Mouse (Mus musculus) intestine, embryonic 16.5 days (tissue): ENCODE measurements at regions not wholly inside any gene's neighbourhood (a gene's known extent, or its start where the extent isn't known, plus 50 kb on each side); places are given as distances from the start of the nearest gene placed in this dataset.

Experiments used
- ATAC-seq: fragments of 200-750 bp; cut with Nextera tagmentation; 2 replicates; pipeline ENCODE4 v1.8.0; 2017; ENCODE audit warnings: moderate TSS enrichment, moderate library complexity
- H3K27ac ChIP-seq: fragments of 300-500 bp; sonication (generic); 2 replicates; pipeline ENCODE4 v1.5.1; 2014; ENCODE audit warnings: mild to moderate bottlenecking, low read length
- H3K27me3 ChIP-seq: fragments of 300-500 bp; sonication (generic); replicated peaks from 2 replicates; pipeline ENCODE4 v1.6.1; 2014; ENCODE audit warnings: low read length, control low read depth, mixed read lengths; ENCODE audit not compliant: control insufficient read depth, insufficient read depth
- H3K36me3 ChIP-seq: fragments of 300-500 bp; sonication (generic); 2 replicates; pipeline ENCODE4 v1.6.1; 2014; ENCODE audit warnings: low read length, control low read depth; ENCODE audit not compliant: control insufficient read depth, insufficient read depth
- H3K4me1 ChIP-seq: fragments of 300-500 bp; sonication (generic); 2 replicates; pipeline ENCODE4 v1.6.1; 2014; ENCODE audit warnings: low read length, control low read depth, mixed read lengths; ENCODE audit not compliant: control insufficient read depth, insufficient read depth
- H3K4me2 ChIP-seq: fragments of 300-500 bp; sonication (generic); 2 replicates; pipeline ENCODE4 v1.6.1; 2014; ENCODE audit warnings: low read depth, low read length, control low read depth
- H3K4me3 ChIP-seq: fragments of 300-500 bp; sonication (generic); 2 replicates; pipeline ENCODE4 v1.5.1; 2014; ENCODE audit warnings: mild to moderate bottlenecking, low read length
- H3K9ac ChIP-seq: fragments of 300-500 bp; sonication (generic); 2 replicates; pipeline ENCODE4 v1.6.1; 2014; ENCODE audit warnings: low read depth, low read length
- H3K9me3 ChIP-seq: fragments of 300-500 bp; sonication (generic); 2 replicates; pipeline ENCODE4 v1.6.1; 2016; ENCODE audit warnings: low read length, control low read depth; ENCODE audit not compliant: control insufficient read depth
- WGBS: fragments of 180-500 bp; shearing (Covaris S2); extraction: QIAGEN DNeasy Blood & Tissue Kit; methylation state at CpG from one replicate; pipeline ENCODE4 v1.1.7; 2014; 5-methylcytosine and 5-hydroxymethylcytosine counted together

GRCm38 (mm10) chr4:55843727-55844401 lies 311.6 kb upstream of the Klf4 start:
- WGBS = 40% methylated on average over 12 of the region's 12 CpGs
- peak; percentile 86 for ATAC-seq
- H3K4me1 ChIP-seq = 0 out of 2 replicates have a peak, but pooled peaks cover 5% of the 10 kb centered on the region
- no peaks in the 10 kb centered on the region for H3K27me3 ChIP-seq
- H3K4me3 ChIP-seq = no peak overlapping the region
- no peaks in the 10 kb centered on the region for H3K36me3 ChIP-seq
- no peak overlapping the region for H3K4me2 ChIP-seq
- no peaks in the 10 kb centered on the region for H3K9me3 ChIP-seq
- no peak overlapping the region for H3K9ac ChIP-seq
- H3K27ac ChIP-seq = no peak overlapping the region

- Histone ChIP-seq H3K9me3 (no peaks in the 10 kb centered on the region), H3K27me3 (no peaks in the 10 kb centered on the region), H3K4me2 (no peak overlapping the region), H3K4me1 (no peaks in the 10 kb centered on the region), H3K36me3 (no peaks in the 10 kb centered on the region), H3K4me3 (no peak overlapping the region), H3K9ac (no peak overlapping the region), H3K27ac (no peak overlapping the region)
- WGBS = 85% methylated on average over 3 of the region's 3 CpGs
- ATAC-seq = no peak
Measured at GRCm38 (mm10) chr4:55838568-55838967, 306.3 kb upstream of the Klf4 start.

- Histone ChIP-seq H3K36me3 (no peaks in the 10 kb centered on the region), H3K27me3 (no peaks in the 10 kb centered on the region), H3K4me1 (no peaks in the 10 kb centered on the region), H3K4me2 (no peak overlapping the region), H3K27ac (no peak overlapping the region), H3K4me3 (no peak overlapping the region), H3K9me3 (no peaks in the 10 kb centered on the region), H3K9ac (no peak overlapping the region)
- no peak for ATAC-seq
- 78% methylated on average over 9 of the region's 9 CpGs for WGBS
Measured at GRCm38 (mm10) chr4:55824047-55824760, 291.9 kb upstream of the Klf4 start.

GRCm38 (mm10) chr4:55823583-55823982 lies 291.3 kb upstream of the Klf4 start:
- no peak for ATAC-seq
- Histone ChIP-seq H3K4me1 (no peaks in the 10 kb centered on the region), H3K27me3 (no peaks in the 10 kb centered on the region), H3K9me3 (no peaks in the 10 kb centered on the region), H3K36me3 (no peaks in the 10 kb centered on the region), H3K27ac (no peak overlapping the region), H3K4me3 (no peak overlapping the region), H3K9ac (no peak overlapping the region), H3K4me2 (no peak overlapping the region)
- 82% methylated on average over 1 of the region's 1 CpGs for WGBS

- no peak for ATAC-seq
- 87% methylated on average over 4 of the region's 4 CpGs for WGBS
- no peak overlapping the region for H3K4me3 ChIP-seq
Measured at GRCm38 (mm10) chr4:55817035-55817818, 285.0 kb upstream of the Klf4 start.

DNA sequence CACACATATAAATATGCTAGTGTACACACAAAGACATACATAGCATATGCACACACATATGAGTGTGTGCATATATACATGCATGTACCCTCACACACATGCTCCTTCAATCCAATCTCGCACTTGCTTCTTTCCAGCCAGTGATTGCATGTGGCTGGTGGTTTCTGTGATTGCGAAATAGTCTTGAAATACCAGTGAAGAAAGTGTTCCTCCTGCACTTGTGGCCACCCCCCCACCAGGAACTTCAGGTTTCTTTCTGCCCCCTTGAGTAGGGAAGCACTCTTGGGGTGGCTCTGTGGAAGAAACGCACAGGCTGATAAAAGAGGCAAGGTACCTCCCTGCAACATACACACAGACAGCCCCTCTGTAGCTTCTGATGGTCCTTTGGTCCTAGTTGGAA lies 283.6 kb upstream of the Klf4 start:
- no peak overlapping the region for H3K4me2 ChIP-seq
- no peaks in the 10 kb centered on the region for H3K9me3 ChIP-seq
- no peak overlapping the region for H3K4me3 ChIP-seq
- H3K4me1 ChIP-seq = no peaks in the 10 kb centered on the region
- 83% methylated on average over 3 of the region's 3 CpGs for WGBS
- ATAC-seq = no peak
- no peaks in the 10 kb centered on the region for H3K27me3 ChIP-seq
- H3K36me3 ChIP-seq = no peaks in the 10 kb centered on the region
- H3K27ac ChIP-seq = no peak overlapping the region
- H3K9ac ChIP-seq = no peak overlapping the region

More at GRCm38 (mm10) chr4:55817035-55817818, 285.0 kb upstream of the Klf4 start:
- Histone ChIP-seq H3K36me3 (no peaks in the 10 kb centered on the region), H3K27ac (no peak overlapping the region), H3K9me3 (no peaks in the 10 kb centered on the region), H3K4me2 (no peak overlapping the region), H3K27me3 (no peaks in the 10 kb centered on the region), H3K9ac (no peak overlapping the region), H3K4me1 (no peaks in the 10 kb centered on the region)

DNA sequence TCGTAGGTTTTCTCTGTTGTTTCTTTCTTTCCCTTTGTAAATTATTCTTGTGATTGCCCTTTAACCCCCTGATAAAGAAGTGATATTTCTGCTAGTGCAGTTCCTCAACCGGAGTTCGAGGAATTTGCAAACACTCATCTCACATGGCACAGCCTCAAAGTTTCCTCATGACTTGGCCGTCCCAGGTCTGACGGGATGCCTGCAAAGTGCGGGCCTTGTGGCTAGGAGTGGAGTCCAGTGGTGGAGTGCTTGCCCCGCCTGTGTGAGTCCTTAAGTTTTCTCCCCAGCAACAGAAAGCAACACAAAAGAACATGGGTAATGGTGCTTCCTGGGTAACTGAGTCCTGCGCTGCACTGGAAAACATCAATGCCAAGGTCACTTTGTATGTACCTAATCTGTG lies 280.6 kb upstream of the Klf4 start:
- Histone ChIP-seq H3K4me1 (no peaks in the 10 kb centered on the region), H3K9ac (no peak overlapping the region), H3K4me3 (no peak overlapping the region), H3K27ac (no peak overlapping the region), H3K36me3 (no peaks in the 10 kb centered on the region), H3K9me3 (no peaks in the 10 kb centered on the region), H3K4me2 (no peak overlapping the region), H3K27me3 (no peaks in the 10 kb centered on the region)
- 69% methylated on average over 8 of the region's 8 CpGs for WGBS
- ATAC-seq = 0 out of 2 replicates have a peak, but pooled peaks have one; percentile 48

- Histone ChIP-seq H3K4me3 (no peak overlapping the region), H3K36me3 (no peaks in the 10 kb centered on the region), H3K27me3 (no peaks in the 10 kb centered on the region), H3K9ac (no peak overlapping the region), H3K4me2 (no peak overlapping the region), H3K9me3 (no peaks in the 10 kb centered on the region), H3K27ac (no peak overlapping the region), H3K4me1 (no peaks in the 10 kb centered on the region)
- no peak for ATAC-seq
- 77% methylated on average over 3 of the region's 3 CpGs for WGBS
Measured at GRCm38 (mm10) chr4:55811656-55812055, 279.4 kb upstream of the Klf4 start.

GRCm38 (mm10) chr4:55808501-55808900 lies 276.2 kb upstream of the Klf4 start:
- H3K27ac ChIP-seq = no peak overlapping the region
- no peaks in the 10 kb centered on the region for H3K36me3 ChIP-seq
- H3K9me3 ChIP-seq = no peaks in the 10 kb centered on the region
- H3K27me3 ChIP-seq = no peaks in the 10 kb centered on the region
- H3K4me3 ChIP-seq = no peak overlapping the region
- H3K4me1 ChIP-seq = no peaks in the 10 kb centered on the region
- no peak overlapping the region for H3K9ac ChIP-seq
- ATAC-seq = no peak
- WGBS = 73% methylated on average over 5 of the region's 5 CpGs
- H3K4me2 ChIP-seq = no peak overlapping the region
